Mouse (Mus musculus): ENCODE results near the gene Rps9. TPM values are rescaled to one million over a fixed set of nuclear protein-coding genes. Genes with fewer than 3 reads are reported as not detected.
A peak's percentile ranks its signal among the peaks of the same experiment; 100 is the strongest.

Rps9 gene
- polyA plus RNA-seq (2015; fragmentation: Nextera tagmentation; extraction: Ambion mirVana): 701 and 709 TPM in 2 replicates

- H3K9ac ChIP-seq: peak within 1 kb of the TSS; percentile 73
- H3K27me3 ChIP-seq (replicated peaks): no peaks in the 10 kb centered on the region
- H3K36me3 ChIP-seq (replicated peaks): peaks cover 18% of the 10 kb centered on the region
- H3K27ac ChIP-seq: peak within 1 kb of the TSS; percentile 93
- H3K4me1 ChIP-seq: peaks cover 27% of the 10 kb centered on the region
- H3K4me3 ChIP-seq: peak within 1 kb of the TSS; percentile 79
- H3K4me2 ChIP-seq: peak within 1 kb of the TSS; percentile 84
- under 1% methylated on average over 42 of the region's 42 CpGs for WGBS
- peak; percentile 95 for ATAC-seq (replicated peaks)
- no peaks in the 10 kb centered on the region for H3K9me3 ChIP-seq
These were observed at the start of gene Rps9 for GRCm38 (mm10) chr7:3703879-3704441. Gene Rps9, plus strand, starts transcription at chr7:3703993.

GRCm38 (mm10) chr7:3656966-3657365, 46.8 kb upstream of the Rps9 start:
- Histone ChIP-seq H3K9me3 (no peaks in the 10 kb centered on the region), H3K9ac (no peak overlapping the region), H3K27me3 (replicated peaks) (no peaks in the 10 kb centered on the region), H3K36me3 (replicated peaks) (peaks cover 94% of the 10 kb centered on the region), H3K4me3 (no peak overlapping the region), H3K4me1 (no peaks in the 10 kb centered on the region), H3K27ac (no peak overlapping the region), H3K4me2 (no peak overlapping the region)
- no peak for ATAC-seq (replicated peaks)
- 91% methylated on average over 4 of the region's 4 CpGs for WGBS

GRCm38 (mm10) chr7:3658578-3658977, 45.2 kb upstream of the Rps9 start:
- Histone ChIP-seq H3K27me3 (replicated peaks) (no peaks in the 10 kb centered on the region), H3K9ac (no peak overlapping the region), H3K4me2 (no peak overlapping the region), H3K4me1 (peaks cover 3% of the 10 kb centered on the region), H3K36me3 (replicated peaks) (peaks cover 89% of the 10 kb centered on the region), H3K4me3 (no peak overlapping the region), H3K9me3 (no peaks in the 10 kb centered on the region), H3K27ac (no peak overlapping the region)
- 95% methylated on average over 14 of the region's 14 CpGs for WGBS
- ATAC-seq (replicated peaks): no peak

GRCm38 (mm10) chr7:3664524-3665214, 39.1 kb upstream of the Rps9 start:
- peaks cover 22% of the 10 kb centered on the region for H3K4me1 ChIP-seq
- H3K9me3 ChIP-seq: no peaks in the 10 kb centered on the region
- 30% methylated on average over 15 of the region's 15 CpGs for WGBS
- H3K9ac ChIP-seq: peak overlapping the region; percentile 62
- no peaks in the 10 kb centered on the region for H3K27me3 ChIP-seq (replicated peaks)
- peak; percentile 28 for ATAC-seq (replicated peaks)
- peak overlapping the region; percentile 75 for H3K4me3 ChIP-seq
- H3K27ac ChIP-seq: peak overlapping the region; percentile 79
- peaks cover 29% of the 10 kb centered on the region for H3K36me3 ChIP-seq (replicated peaks)
- H3K4me2 ChIP-seq: peak overlapping the region; percentile 67

GRCm38 (mm10) chr7:3665215-3666114, 38.3 kb upstream of the Rps9 start, which contains the start of gene Leng1:
Gene Leng1, minus strand, starts transcription at chr7:3665840.
- Histone ChIP-seq H3K27me3 (replicated peaks) (no peaks in the 10 kb centered on the region), H3K4me3 (peak within 1 kb of the TSS; percentile 75)
- ATAC-seq (replicated peaks): peak; percentile 99

GRCm38 (mm10) chr7:3666921-3667391, 36.8 kb upstream of the Rps9 start:
- no peaks in the 10 kb centered on the region for H3K9me3 ChIP-seq
- 25% methylated on average over 14 of the region's 14 CpGs for WGBS
- peaks cover 9% of the 10 kb centered on the region; the same call in 1 of the 2 replicates for H3K36me3 ChIP-seq (replicated peaks)
- no peak overlapping the region for H3K27ac ChIP-seq
- no peak overlapping the region for H3K4me2 ChIP-seq
- no peak overlapping the region for H3K9ac ChIP-seq
- no peak overlapping the region for H3K4me3 ChIP-seq
- no peak for ATAC-seq (replicated peaks)
- no peaks in the 10 kb centered on the region for H3K27me3 ChIP-seq (replicated peaks)
- H3K4me1 ChIP-seq: peaks cover 22% of the 10 kb centered on the region

More at GRCm38 (mm10) chr7:3665215-3666114, 38.3 kb upstream of the Rps9 start, which contains the start of gene Leng1:
- no peaks in the 10 kb centered on the region for H3K9me3 ChIP-seq
- peaks cover 21% of the 10 kb centered on the region; the same call in 1 of the 2 replicates for H3K36me3 ChIP-seq (replicated peaks)
- H3K4me2 ChIP-seq: peak within 1 kb of the TSS; percentile 67
- WGBS: 4% methylated on average over 45 of the region's 45 CpGs
- H3K9ac ChIP-seq: peak within 1 kb of the TSS; percentile 62
- H3K4me1 ChIP-seq: peaks cover 22% of the 10 kb centered on the region
- H3K27ac ChIP-seq: peak within 1 kb of the TSS; percentile 80

- H3K9me3 ChIP-seq: no peaks in the 10 kb centered on the region
- no peaks in the 10 kb centered on the region for H3K27me3 ChIP-seq (replicated peaks)
- no peaks in the 10 kb centered on the region for H3K4me1 ChIP-seq
- peaks cover 11% of the 10 kb centered on the region; the same call in 1 of the 2 replicates for H3K36me3 ChIP-seq (replicated peaks)
- no peak overlapping the region for H3K27ac ChIP-seq
- no peak overlapping the region for H3K4me2 ChIP-seq
- 71% methylated on average over 10 of the region's 10 CpGs for WGBS
- peak; percentile 88 for ATAC-seq (replicated peaks)
- H3K4me3 ChIP-seq: no peak overlapping the region
- H3K9ac ChIP-seq: no peak overlapping the region
These were observed 29.1 kb upstream of the Rps9 start for GRCm38 (mm10) chr7:3674507-3675227.

GRCm38 (mm10) chr7:3675228-3675548, 28.6 kb upstream of the Rps9 start:
- Histone ChIP-seq H3K4me2 (no peak overlapping the region), H3K9me3 (no peaks in the 10 kb centered on the region), H3K27ac (no peak overlapping the region), H3K27me3 (replicated peaks) (no peaks in the 10 kb centered on the region), H3K36me3 (replicated peaks) (peaks cover 11% of the 10 kb centered on the region; the same call in 1 of the 2 replicates), H3K4me3 (no peak overlapping the region), H3K9ac (no peak overlapping the region), H3K4me1 (no peaks in the 10 kb centered on the region)
- peak; percentile 47 for ATAC-seq (replicated peaks)
- WGBS: 82% methylated on average over 3 of the region's 3 CpGs

- Histone ChIP-seq H3K27me3 (replicated peaks) (no peaks in the 10 kb centered on the region), H3K9ac (no peak overlapping the region), H3K27ac (no peak overlapping the region), H3K4me1 (no peaks in the 10 kb centered on the region), H3K36me3 (replicated peaks) (peaks cover 11% of the 10 kb centered on the region; the same call in 1 of the 2 replicates), H3K4me2 (no peak overlapping the region), H3K9me3 (no peaks in the 10 kb centered on the region), H3K4me3 (no peak overlapping the region)
- WGBS: 90% methylated on average over 12 of the region's 12 CpGs
- ATAC-seq (replicated peaks): no peak
These were observed 27.4 kb upstream of the Rps9 start for GRCm38 (mm10) chr7:3676371-3676770.

- Histone ChIP-seq H3K36me3 (replicated peaks) (peaks cover 11% of the 10 kb centered on the region; the same call in 1 of the 2 replicates), H3K4me1 (no peaks in the 10 kb centered on the region), H3K4me3 (no peak within 1 kb of the TSS), H3K9me3 (no peaks in the 10 kb centered on the region), H3K27me3 (replicated peaks) (no peaks in the 10 kb centered on the region), H3K9ac (no peak within 1 kb of the TSS), H3K27ac (no peak within 1 kb of the TSS), H3K4me2 (no peak within 1 kb of the TSS)
- ATAC-seq (replicated peaks): no peak
- WGBS: 54% methylated on average over 9 of the region's 9 CpGs
These were observed 26.5 kb upstream of the Rps9 start, which contains the start of gene Tmc4 for GRCm38 (mm10) chr7:3677342-3677741. Gene Tmc4, minus strand, starts transcription at chr7:3677553.

- WGBS: 43% methylated on average over 10 of the region's 10 CpGs
- H3K4me1 ChIP-seq: peaks cover 24% of the 10 kb centered on the region
- peak; percentile 87 for ATAC-seq (replicated peaks)
- peaks cover 6% of the 10 kb centered on the region; the same call in 1 of the 2 replicates for H3K36me3 ChIP-seq (replicated peaks)
- H3K9me3 ChIP-seq: no peaks in the 10 kb centered on the region
- peak overlapping the region; percentile 11; the same call in 1 of the 2 replicates for H3K4me2 ChIP-seq
- H3K4me3 ChIP-seq: no peak overlapping the region
- H3K27me3 ChIP-seq (replicated peaks): no peaks in the 10 kb centered on the region
- peak overlapping the region; percentile 79 for H3K27ac ChIP-seq
- H3K9ac ChIP-seq: peak overlapping the region; percentile 11; the same call in 1 of the 2 replicates
These were observed 19.8 kb upstream of the Rps9 start for GRCm38 (mm10) chr7:3683908-3684550.

All from midbrain, embryonic 15.5 days (tissue).